Mouse (Mus musculus) limb, embryonic 15.5 days (tissue): ENCODE measurements around the gene Dtx3l. TPM values are rescaled to one million over a fixed set of nuclear protein-coding genes. Genes with fewer than 3 reads are reported as not detected.
"Not testable (repeated sequence)": the region's sequence is repeated elsewhere in the genome, so short reads cannot be mapped to it uniquely, and the experiment has no call there.

Experiments
- ATAC-seq: fragments of 200-750 bp; cut with Nextera tagmentation; 2 replicates; pipeline ENCODE4 v1.8.0; 2017; ENCODE audit warnings: low read depth, moderate TSS enrichment; ENCODE audit not compliant: insufficient number of reproducible peaks, low FRiP score, low TSS enrichment
- H3K27ac ChIP-seq: fragments of 300-500 bp; sonication (generic); 2 replicates; pipeline ENCODE4 v1.5.1; 2015; ENCODE audit warnings: moderate library complexity, mild to moderate bottlenecking, inconsistent platforms
- H3K27me3 ChIP-seq: fragments of 300-500 bp; sonication (generic); 2 replicates; pipeline ENCODE4 v1.6.1; 2015; ENCODE audit warnings: inconsistent platforms
- H3K36me3 ChIP-seq: fragments of 300-500 bp; sonication (generic); 2 replicates; pipeline ENCODE4 v1.6.1; 2015; ENCODE audit warnings: inconsistent platforms
- H3K4me1 ChIP-seq: fragments of 300-500 bp; sonication (generic); 2 replicates; pipeline ENCODE4 v1.6.1; 2015; ENCODE audit warnings: inconsistent platforms
- H3K4me2 ChIP-seq: fragments of 300-500 bp; sonication (generic); 2 replicates; pipeline ENCODE4 v1.6.1; 2015; ENCODE audit warnings: mild to moderate bottlenecking, inconsistent platforms
- H3K4me3 ChIP-seq: fragments of 300-500 bp; sonication (generic); 2 replicates; pipeline ENCODE4 v1.5.1; 2015; ENCODE audit warnings: mild to moderate bottlenecking, inconsistent platforms
- H3K9ac ChIP-seq: fragments of 300-500 bp; sonication (generic); 2 replicates; pipeline ENCODE4 v1.6.1; 2015; ENCODE audit warnings: inconsistent platforms
- H3K9me3 ChIP-seq: fragments of 300-500 bp; sonication (generic); 2 replicates; pipeline ENCODE4 v1.6.1; 2016; ENCODE audit warnings: inconsistent platforms
- WGBS: fragments of 180-500 bp; shearing (Covaris S2); methylation state at CpG from one replicate; pipeline ENCODE4 v1.1.7; 2015; 5-methylcytosine and 5-hydroxymethylcytosine counted together
- polyA plus RNA-seq: library from polyadenylated mRNA; unstranded; fragments of >200 nt; fragmentation: Nextera tagmentation; extraction: Ambion mirVana; gene quantifications from 2 replicates; pipeline ENCODE4 v1.2.1, GENCODE M21; 2015

Gene Dtx3l
- polyA plus RNA-seq, 1 experiment from 2014 or later: 3.4 TPM

- H3K27ac ChIP-seq: no peak overlapping the region
- no peaks in the 10 kb centered on the region for H3K9me3 ChIP-seq
- H3K4me1 ChIP-seq: no peaks in the 10 kb centered on the region
- no peaks in the 10 kb centered on the region for H3K36me3 ChIP-seq
- H3K4me2 ChIP-seq: no peak overlapping the region
- no peak overlapping the region for H3K9ac ChIP-seq
- whole genome bisulfite sequencing: 84% methylated on average over 6 of the region's 6 CpGs
- no peak overlapping the region for H3K4me3 ChIP-seq
- no peak for ATAC-seq
- no peaks in the 10 kb centered on the region for H3K27me3 ChIP-seq
Measured at GRCm38 (mm10) chr16:35903014-35903640, 35.8 kb downstream of the Dtx3l start.

- WGBS: 80% methylated on average over 3 of the region's 3 CpGs
- Histone ChIP-seq H3K9me3 (no peaks in the 10 kb centered on the region), H3K27ac (no peak overlapping the region), H3K4me1 (no peaks in the 10 kb centered on the region), H3K4me2 (no peak overlapping the region), H3K9ac (no peak overlapping the region), H3K36me3 (no peaks in the 10 kb centered on the region), H3K4me3 (no peak overlapping the region), H3K27me3 (no peaks in the 10 kb centered on the region)
- no peak for ATAC-seq
Measured at GRCm38 (mm10) chr16:35900541-35900940, 38.4 kb downstream of the Dtx3l start.

- no peak for ATAC-seq
- WGBS: 48% methylated on average over 6 of the region's 6 CpGs
- no peak overlapping the region for H3K27ac ChIP-seq
- H3K27me3 ChIP-seq: no peaks in the 10 kb centered on the region
- H3K36me3 ChIP-seq: no peaks in the 10 kb centered on the region
- H3K4me2 ChIP-seq: no peak overlapping the region
- H3K4me3 ChIP-seq: no peak overlapping the region
- H3K4me1 ChIP-seq: no peaks in the 10 kb centered on the region
- H3K9ac ChIP-seq: no peak overlapping the region
- H3K9me3 ChIP-seq: no peaks in the 10 kb centered on the region
Measured at GRCm38 (mm10) chr16:35894997-35895396, 44.0 kb downstream of the Dtx3l start.

- H3K4me1 ChIP-seq, H3K27me3 ChIP-seq, H3K9ac ChIP-seq, H3K27ac ChIP-seq, H3K4me2 ChIP-seq, H3K36me3 ChIP-seq, H3K4me3 ChIP-seq, ATAC-seq, H3K9me3 ChIP-seq: not testable (repeated sequence)
- 63% methylated on average over 5 of the region's 5 CpGs for WGBS
Measured at GRCm38 (mm10) chr16:35891603-35892002, 47.3 kb downstream of the Dtx3l start.

GRCm38 (mm10) chr16:35890645-35891044 lies 48.3 kb downstream of the Dtx3l start:
- Histone ChIP-seq H3K27me3 (no peaks in the 10 kb centered on the region), H3K4me1 (no peaks in the 10 kb centered on the region), H3K9ac (no peak overlapping the region), H3K4me2 (no peak overlapping the region), H3K9me3 (no peaks in the 10 kb centered on the region), H3K27ac (no peak overlapping the region), H3K36me3 (no peaks in the 10 kb centered on the region), H3K4me3 (no peak overlapping the region)
- WGBS: 71% methylated on average over 3 of the region's 3 CpGs
- no peak for ATAC-seq

- no peak overlapping the region for H3K4me3 ChIP-seq
- H3K27ac ChIP-seq: no peak overlapping the region
- H3K27me3 ChIP-seq: no peaks in the 10 kb centered on the region
- H3K9ac ChIP-seq: no peak overlapping the region
- H3K4me2 ChIP-seq: no peak overlapping the region
- no peaks in the 10 kb centered on the region for H3K36me3 ChIP-seq
- no peaks in the 10 kb centered on the region for H3K4me1 ChIP-seq
- ATAC-seq: no peak
- no peaks in the 10 kb centered on the region for H3K9me3 ChIP-seq
- 84% methylated on average over 5 of the region's 5 CpGs for WGBS
Measured at GRCm38 (mm10) chr16:35888910-35889309, 50.0 kb downstream of the Dtx3l start.

- Histone ChIP-seq H3K9me3 (no peaks in the 10 kb centered on the region), H3K36me3 (no peaks in the 10 kb centered on the region), H3K4me3 (no peak overlapping the region), H3K27ac (no peak overlapping the region), H3K27me3 (no peaks in the 10 kb centered on the region), H3K4me2 (no peak overlapping the region), H3K9ac (no peak overlapping the region), H3K4me1 (no peaks in the 10 kb centered on the region)
- ATAC-seq: no peak
- WGBS: 67% methylated on average over 7 of the region's 7 CpGs
Measured at GRCm38 (mm10) chr16:35888174-35888573, 50.8 kb downstream of the Dtx3l start.

Other genes starting within 250 kb of the Dtx3l start
- 9.6 and 13.1 TPM in 2 replicates for gene Dirc2, start 169.8 kb downstream of the Dtx3l start, polyA plus RNA-seq
- gene Hspbap1, start 168.8 kb downstream of the Dtx3l start, polyA plus RNA-seq: 12.1 and 12.4 TPM in 2 replicates
- gene Parp14, start 67.6 kb downstream of the Dtx3l start, polyA plus RNA-seq: 0.98 and 1.2 TPM in 2 replicates
- gene Parp9, start 681 bp downstream of the Dtx3l start, polyA plus RNA-seq: 5.3 and 6.2 TPM in 2 replicates
- 34.8 and 34.9 TPM in 2 replicates for gene Kpna1, start 39.6 kb upstream of the Dtx3l start, polyA plus RNA-seq
- 9.7 and 10.6 TPM in 2 replicates for gene Wdr5b, start 102.0 kb upstream of the Dtx3l start, polyA plus RNA-seq
- 729 and 794 TPM in 2 replicates for gene Fam162a, start 132.4 kb upstream of the Dtx3l start, polyA plus RNA-seq
- 80.8 and 85.0 TPM in 2 replicates for gene Ccdc58, start 132.5 kb upstream of the Dtx3l start, polyA plus RNA-seq
- 11.5 and 12.5 TPM in 2 replicates for gene Csta1, start 192.1 kb upstream of the Dtx3l start, polyA plus RNA-seq
- gene Stfa2l1, start 217.7 kb upstream of the Dtx3l start, polyA plus RNA-seq: 3.0 and 3.1 TPM in 2 replicates
- gene Gm5483, start 245.1 kb upstream of the Dtx3l start, polyA plus RNA-seq: 2.8 and 4.0 TPM in 2 replicates